Mouse (Mus musculus) stomach, postnatal 0 days (tissue): ENCODE data around the gene Brf1.

ENCODE experiments used
- CTCF ChIP-seq: IDR thresholded peaks from 2 replicates; pipeline ENCODE4 v1.5.1; 2016; ENCODE audit warnings: antibody characterized with exemption, low read depth, mild to moderate bottlenecking, moderate library complexity
- EP300 ChIP-seq: optimal IDR thresholded peaks from 2 replicates; pipeline ENCODE3; 2016; ENCODE audit warnings: antibody characterized with exemption

DNA sequence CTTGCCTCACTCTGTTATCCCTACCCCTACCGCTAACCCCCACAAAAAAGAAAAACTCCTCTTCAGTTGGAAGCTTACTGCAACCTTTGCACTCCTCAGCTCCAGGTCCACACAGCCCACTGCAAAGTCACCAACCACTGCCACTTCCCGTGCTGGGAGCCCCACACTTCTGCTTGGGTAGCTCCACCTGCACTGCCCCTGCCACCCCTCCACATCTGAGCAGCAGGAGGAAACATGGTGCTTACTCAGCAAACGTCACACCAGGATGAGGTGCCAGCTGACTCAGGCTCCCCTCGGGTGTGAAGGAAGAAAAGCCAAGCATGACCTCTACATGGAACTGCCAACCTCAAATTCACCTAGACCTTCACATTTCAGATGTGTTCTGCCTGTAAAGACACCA lies 6.4 kb downstream of the Brf1 start:
- no peak for TF ChIP-seq CTCF
- TF ChIP-seq EP300: no peak
